Mouse (Mus musculus) layer of hippocampus, postnatal 25 days (tissue): ENCODE measurements around the gene Lrba. TPM values are rescaled to one million over a fixed set of nuclear protein-coding genes. Genes with fewer than 3 reads are reported as not detected.

Source experiments
- DNase-seq, 2 experiments: peaks; one replicate each; pipeline ENCODE4 v3.0.0; 2022; ENCODE audit warnings: mixed read lengths in 2 of 2, low spot score in 1 of 2; ENCODE audit errors: extremely low spot score in 1 of 2
- total RNA-seq, 2 experiments: library from RNA; stranded (reverse); gene quantifications; 2 replicates each; pipeline ENCODE4 v1.2.3; 2021

Gene Lrba
- total RNA-seq, 2 experiments from 2014 or later, result 23.9 to 27.4 TPM

GRCm38 (mm10) chr3:86820344-86820743 lies 595.9 kb downstream of the Lrba start:
- DNase-seq, result no peak

- no peak for DNase-seq
These were observed 596.9 kb downstream of the Lrba start for GRCm38 (mm10) chr3:86821383-86821782.

GRCm38 (mm10) chr3:86827506-86827905 lies 603.0 kb downstream of the Lrba start:
- no peak for DNase-seq

GRCm38 (mm10) chr3:86832115-86832514 lies 607.6 kb downstream of the Lrba start:
- peak in 1 of 2 experiments; percentile 29 for DNase-seq

Other genes starting within 250 kb of the Lrba start
- gene Prss48, start 222.2 kb upstream of the Lrba start, total RNA-seq, result not detected
- gene Rps3a1, start 82.0 kb upstream of the Lrba start, total RNA-seq, result 100 to 1,000 TPM; 358 to 428 TPM